Mouse (Mus musculus): ENCODE results near the gene Lekr1.

GRCm38 (mm10) chr3:65853746-65854145 is 187.7 kb downstream of the Lekr1 start:
- TF ChIP-seq CTCF (IDR thresholded peaks at IDR 0.05 in 2 of 3, conservative IDR thresholded peaks at IDR 0.05 in 1 of 3; ENCODE audit: control insufficient read depth in 1 of 3, insufficient read depth in 1 of 3, low read depth in 2 of 3, low read length in 3 of 3, poor library complexity in 1 of 3, severe bottlenecking in 1 of 3): no peak
- TF ChIP-seq ZKSCAN1 (IDR thresholded peaks at IDR 0.05; ENCODE audit: low read depth, low read length): no peak
- TF ChIP-seq TCF12 (IDR thresholded peaks at IDR 0.05; ENCODE audit: low read depth, low read length): no peak
- no peak for TF ChIP-seq POLR2A (IDR thresholded peaks at IDR 0.05; ENCODE audit: control insufficient read depth in 1 of 2, insufficient read depth in 1 of 2, low read depth in 1 of 2, low read length in 2 of 2, poor library complexity in 1 of 2)
- no peak for TF ChIP-seq MYB (IDR thresholded peaks at IDR 0.05; ENCODE audit: low read depth, low read length)
- no peak for TF ChIP-seq CHD1 (IDR thresholded peaks at IDR 0.05; ENCODE audit: low read depth, low read length)
- no peak for TF ChIP-seq MXI1 (IDR thresholded peaks at IDR 0.05; ENCODE audit: low read depth, low read length)
- no peak for TF ChIP-seq RCOR1 (IDR thresholded peaks at IDR 0.05; ENCODE audit: low read depth, low read length)
- TF ChIP-seq E2F4 (IDR thresholded peaks at IDR 0.05; ENCODE audit: borderline replicate concordance, low read depth, low read length): no peak
- no peak for TF ChIP-seq JUND (IDR thresholded peaks at IDR 0.05; ENCODE audit: low read depth, low read length)
- TF ChIP-seq KAT2A (conservative IDR thresholded peaks at IDR 0.05; ENCODE audit: low read depth, low read length): no peak
- no peak for TF ChIP-seq EP300 (IDR thresholded peaks at IDR 0.05; ENCODE audit: low read depth in 1 of 2, low read length in 2 of 2)
- no peak for TF ChIP-seq MAX (IDR thresholded peaks at IDR 0.05; ENCODE audit: low read length)
- no peak for TF ChIP-seq ETS1 (IDR thresholded peaks at IDR 0.05; ENCODE audit: low read depth, low read length)

Measured in MEL (cell line).